ENCODE assay signal across 8 mouse cellular contexts in the genomic region with DNA sequence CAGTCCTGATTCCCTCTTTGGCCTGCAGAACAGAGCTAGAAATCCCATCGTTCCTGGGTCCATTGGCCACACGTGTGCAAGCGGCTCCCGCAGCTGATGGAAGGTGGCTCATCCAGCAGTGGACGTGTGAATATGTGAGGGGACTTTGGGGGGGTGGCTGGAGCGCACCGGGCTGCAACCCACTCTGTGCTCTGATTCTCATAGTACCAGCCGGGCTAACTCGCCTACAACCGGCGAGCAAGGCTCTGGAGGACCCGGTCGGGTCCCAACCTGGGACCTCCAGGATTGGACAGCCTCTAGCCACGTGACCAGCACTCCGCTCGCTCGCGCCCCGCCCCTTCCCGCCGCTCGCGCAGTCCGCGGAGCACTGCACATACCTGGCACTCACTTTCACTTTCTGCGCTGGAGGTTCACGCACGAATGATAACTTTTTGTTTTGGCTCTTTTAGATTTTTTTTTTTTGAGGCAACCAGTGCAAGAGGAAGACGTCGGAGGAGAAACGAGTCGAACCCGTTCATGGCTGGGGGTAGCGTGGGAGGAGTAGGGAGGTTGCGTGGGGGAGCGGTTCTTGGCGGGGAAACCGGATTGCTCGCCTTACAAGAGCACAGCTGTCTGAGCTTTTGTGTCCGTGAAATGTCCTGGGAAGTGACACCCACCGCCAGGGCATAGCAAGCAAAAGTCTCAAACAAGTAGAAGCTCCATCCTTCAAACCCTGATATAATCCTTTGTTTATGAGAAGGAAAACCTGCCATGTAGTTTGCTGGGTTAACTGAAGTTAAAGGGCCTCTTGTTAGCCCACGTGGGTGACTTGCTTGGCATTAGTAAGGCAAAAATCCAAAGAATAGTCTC. TPM values are rescaled to one million over a fixed set of nuclear protein-coding genes. Genes with fewer than 3 reads are reported as not detected.
A peak's percentile ranks its signal among the peaks of the same experiment; 100 is the strongest.
DNase-seq lines count a peak whose midpoint lies in the region; ATAC-seq and TF ChIP-seq lines count a peak whose summit lies in the region.

No protein-coding gene starts in this region.

- intact Hi-C loops in heart, postnatal 14 days (cut with DNase I): loop anchor here (2.0 to 10.0 kb wide), 3 partner anchors 47 to 205 kb away; no protein-coding TSS in a partner anchor

- H3K27ac ChIP-seq in ES-E14 (ENCODE audit: insufficient read depth, low read depth, low read length, poor library complexity, severe bottlenecking): no peak overlapping the region
- no peak overlapping the region for H3K27ac ChIP-seq in forebrain, embryonic 14.5 days (ENCODE audit: low read depth, low read length)
- H3K27ac ChIP-seq in neural tube, embryonic 15.5 days (replicated peaks): no peak overlapping the region

- in situ Hi-C loops in ES-E14 (cut with MboI; ENCODE audit: low sequenced_read_pairs in 2 of 2, unreplicated experiment in 2 of 2): no loop called here

- no peak for TF ChIP-seq CTCF in lung, adult 2 months (IDR thresholded peaks at IDR 0.05; ENCODE audit: insufficient read depth, low read length)

- ATAC-seq in forebrain, embryonic 14.5 days: peak; percentile 99
- ATAC-seq in neural tube, embryonic 15.5 days (ENCODE audit: low FRiP score): peak; percentile 99

- WGBS in forebrain, embryonic 14.5 days: under 1% methylated on average over 42 of the region's 42 CpGs
- under 1% methylated on average over 42 of the region's 42 CpGs for WGBS in large intestine, adult 2 months
- under 1% methylated on average over 42 of the region's 42 CpGs for WGBS in lung, adult 2 months
- 0% methylated on average over 42 of the region's 42 CpGs for WGBS in neural tube, embryonic 15.5 days

- H3K36me3 ChIP-seq in ES-E14 (ENCODE audit: control insufficient read depth, insufficient read depth, low read length, poor library complexity, severe bottlenecking): no peaks in the 10 kb centered on the region
- H3K36me3 ChIP-seq in forebrain, embryonic 14.5 days (ENCODE audit: control insufficient read depth, insufficient read depth, low read length): no peaks in the 10 kb centered on the region
- H3K36me3 ChIP-seq in neural tube, embryonic 15.5 days: no peaks in the 10 kb centered on the region

- H3K9me3 ChIP-seq in ES-E14 (ENCODE audit: control insufficient read depth, insufficient read depth, low read depth, low read length): no peaks in the 10 kb centered on the region
- no peaks in the 10 kb centered on the region for H3K9me3 ChIP-seq in forebrain, embryonic 14.5 days (replicated peaks; ENCODE audit: control insufficient read depth, low read length)
- no peaks in the 10 kb centered on the region for H3K9me3 ChIP-seq in neural tube, embryonic 15.5 days (replicated peaks)

- peak overlapping the region; percentile 57 for H3K9ac ChIP-seq in ES-E14 (ENCODE audit: insufficient read depth, low read depth, low read length, poor library complexity, severe bottlenecking)
- H3K9ac ChIP-seq in forebrain, embryonic 14.5 days (ENCODE audit: low read length): peak overlapping the region; percentile 49; the same call in 1 of the 2 replicates
- peak overlapping the region; percentile 45 for H3K9ac ChIP-seq in neural tube, embryonic 15.5 days (replicated peaks)

- H3K4me2 ChIP-seq in forebrain, embryonic 14.5 days (ENCODE audit: low read length): peak overlapping the region; percentile 86
- H3K4me2 ChIP-seq in neural tube, embryonic 15.5 days: peak overlapping the region; percentile 94

- DNase-seq in ES-E14 (ENCODE audit: low read depth, low spot score): peak; percentile 77
- peak; percentile 12 for DNase-seq in cerebellum, adult 11 months
- DNase-seq in forebrain, embryonic 14.5 days (ENCODE audit: low spot score): peak; percentile 91
- DNase-seq in heart, postnatal 14 days: peak; percentile 84 to 85
- DNase-seq in large intestine, adult 2 months (ENCODE audit: low read depth, low spot score): peak; percentile 53
- peak; percentile 81 for DNase-seq in lung, adult 2 months
- peak; percentile 82 for DNase-seq in testis, postnatal 14 days (ENCODE audit: low spot score)

- H3K4me1 ChIP-seq in ES-E14 (ENCODE audit: control insufficient read depth in 2 of 2, insufficient read depth in 2 of 2, low read length in 2 of 2, poor library complexity in 1 of 2): peaks cover 2% of the 10 kb centered on the region in 2 experiments; a peak in 2 of 4 replicates
- H3K4me1 ChIP-seq in forebrain, embryonic 14.5 days (ENCODE audit: control insufficient read depth, insufficient read depth, low read length): peaks cover 2% of the 10 kb centered on the region; the same call in 1 of the 2 replicates
- H3K4me1 ChIP-seq in lung, adult 2 months (ENCODE audit: control insufficient read depth, insufficient read depth, low read length): peaks cover 2% of the 10 kb centered on the region
- H3K4me1 ChIP-seq in neural tube, embryonic 15.5 days: peaks cover 23% of the 10 kb centered on the region

- peak; percentile 72; the same call in 1 of the 2 replicates for TF ChIP-seq POLR2A in lung, adult 2 months (IDR thresholded peaks at IDR 0.05; ENCODE audit: borderline replicate concordance, extremely low read depth, low read depth, low read length)

- H3K27me3 ChIP-seq in forebrain, embryonic 14.5 days (replicated peaks; ENCODE audit: control insufficient read depth, insufficient read depth, low read length): peaks cover 61% of the 10 kb centered on the region
- peaks cover 51% of the 10 kb centered on the region for H3K27me3 ChIP-seq in neural tube, embryonic 15.5 days (replicated peaks)

- peak overlapping the region; percentile 67 to 76 for H3K4me3 ChIP-seq in ES-E14 (ENCODE audit: insufficient read depth in 1 of 2, low read depth in 1 of 2, low read length in 2 of 2, poor library complexity in 1 of 2, severe bottlenecking in 1 of 2)
- H3K4me3 ChIP-seq in forebrain, embryonic 14.5 days (ENCODE audit: low read depth, low read length): peak overlapping the region; percentile 45
- peak overlapping the region; percentile 93 for H3K4me3 ChIP-seq in lung, adult 2 months (replicated peaks; ENCODE audit: extremely low read depth, low read depth, low read length)
- peak overlapping the region; percentile 54 for H3K4me3 ChIP-seq in neural tube, embryonic 15.5 days (replicated peaks)

TF ChIP-seq in ES-E14, 5 proteins besides CTCF, POLR2A, EP300 and RAD21:
- no peak for TF ChIP-seq MAFK (IDR thresholded peaks at IDR 0.05; ENCODE audit: insufficient read depth, low read depth, low read length)
- TF ChIP-seq HCFC1 (IDR thresholded peaks at IDR 0.05; ENCODE audit: borderline replicate concordance, insufficient read depth, low read length): 0 out of 2 replicates have a peak, but pooled peaks have one; percentile 8

RNA-seq across cellular contexts. Expression of gene Prdm1, which starts 1.1 kb away (rescaled TPM):
- 2.2 and 3.1 TPM in 2 replicates for total RNA-seq in ES-E14 (2012; rRNA removed)
- 0.33 and 1.1 TPM in 2 replicates for polyA plus RNA-seq in forebrain, embryonic 14.5 days (2014; fragmentation: Nextera tagmentation; extraction: Ambion mirVana)
- 1 to 10 TPM; 1.6 to 2.1 TPM for total RNA-seq in heart, postnatal 14 days (2021)
- polyA plus RNA-seq in large intestine, adult 2 months (2012; rRNA removed): 2.9 and 8.4 TPM in 2 replicates
- polyA plus RNA-seq in lung, adult 2 months (2012; rRNA removed): 4.9 and 7.9 TPM in 2 replicates
- 0.63 and 2.0 TPM in 2 replicates for polyA plus RNA-seq in neural tube, embryonic 15.5 days (2015; fragmentation: Nextera tagmentation; extraction: Ambion mirVana)

Comparison
In these comparisons a context has a peak if more than half of its experiments do, and no peak if none do; other contexts are left out.
1. DNase-seq: peak in every context shown above with its lines; median percentile 91 in forebrain, embryonic 14.5 days; 84 in heart, postnatal 14 days; 82 in testis, postnatal 14 days; 81 in lung, adult 2 months; 77 in ES-E14; 53 in large intestine, adult 2 months; 12 in cerebellum, adult 11 months.